Mouse (Mus musculus): ENCODE data around the gene Spata21. TPM values are rescaled to one million over a fixed set of nuclear protein-coding genes. Genes with fewer than 3 reads are reported as not detected.
A peak's percentile ranks its signal among the peaks of the same experiment; 100 is the strongest.

The Spata21 gene
- polyA plus RNA-seq, 1 experiment from 2014 or later: not detected

- Histone ChIP-seq H3K36me3 (ENCODE audit: control insufficient read depth, insufficient read depth, low read length) (no peaks in the 10 kb centered on the region), H3K4me1 (ENCODE audit: control insufficient read depth, insufficient read depth, low read length) (peaks cover 32% of the 10 kb centered on the region), H3K4me3 (ENCODE audit: low read length) (no peak overlapping the region), H3K9ac (ENCODE audit: low read depth, low read length) (peak overlapping the region; percentile 25; the same call in 1 of the 2 replicates), H3K4me2 (ENCODE audit: low read depth, low read length) (peak overlapping the region; percentile 40), H3K27ac (ENCODE audit: low read length) (peak overlapping the region; percentile 89), H3K9me3 (ENCODE audit: control insufficient read depth, low read length) (no peaks in the 10 kb centered on the region), H3K27me3 (replicated peaks; ENCODE audit: control insufficient read depth, insufficient read depth, low read length) (no peaks in the 10 kb centered on the region)
- ATAC-seq: peak; percentile 73
- WGBS: 59% methylated on average over 2 of the region's 2 CpGs
These were observed 70.5 kb downstream of the Spata21 start for GRCm38 (mm10) chr4:141158609-141159008.

GRCm38 (mm10) chr4:141159093-141159492, 71.0 kb downstream of the Spata21 start:
- Histone ChIP-seq H3K4me3 (ENCODE audit: low read length) (no peak overlapping the region), H3K27me3 (replicated peaks; ENCODE audit: control insufficient read depth, insufficient read depth, low read length) (no peaks in the 10 kb centered on the region), H3K9me3 (ENCODE audit: control insufficient read depth, low read length) (no peaks in the 10 kb centered on the region), H3K27ac (ENCODE audit: low read length) (peak overlapping the region; percentile 89), H3K9ac (ENCODE audit: low read depth, low read length) (peak overlapping the region; percentile 25; the same call in 1 of the 2 replicates), H3K4me2 (ENCODE audit: low read depth, low read length) (peak overlapping the region; percentile 40), H3K36me3 (ENCODE audit: control insufficient read depth, insufficient read depth, low read length) (no peaks in the 10 kb centered on the region), H3K4me1 (ENCODE audit: control insufficient read depth, insufficient read depth, low read length) (peaks cover 32% of the 10 kb centered on the region)
- 30% methylated on average over 11 of the region's 11 CpGs for WGBS
- peak; percentile 87 for ATAC-seq

- Histone ChIP-seq H3K9ac (ENCODE audit: low read depth, low read length) (no peak overlapping the region), H3K4me1 (ENCODE audit: control insufficient read depth, insufficient read depth, low read length) (peaks cover 32% of the 10 kb centered on the region), H3K4me3 (ENCODE audit: low read length) (no peak overlapping the region), H3K27me3 (replicated peaks; ENCODE audit: control insufficient read depth, insufficient read depth, low read length) (no peaks in the 10 kb centered on the region), H3K27ac (ENCODE audit: low read length) (peak overlapping the region; percentile 89), H3K4me2 (ENCODE audit: low read depth, low read length) (peak overlapping the region; percentile 8; the same call in 1 of the 2 replicates), H3K36me3 (ENCODE audit: control insufficient read depth, insufficient read depth, low read length) (no peaks in the 10 kb centered on the region), H3K9me3 (ENCODE audit: control insufficient read depth, low read length) (0 out of 2 replicates have a peak, but pooled peaks cover under 1% of the 10 kb centered on the region)
- ATAC-seq: peak; percentile 25
- WGBS: 38% methylated on average over 5 of the region's 5 CpGs
These were observed 71.5 kb downstream of the Spata21 start for GRCm38 (mm10) chr4:141159666-141160065.

- 0 out of 2 replicates have a peak, but pooled peaks cover 3% of the 10 kb centered on the region for H3K9me3 ChIP-seq (ENCODE audit: control insufficient read depth, low read length)
- 85% methylated on average over 4 of the region's 4 CpGs for WGBS
- no peaks in the 10 kb centered on the region for H3K36me3 ChIP-seq (ENCODE audit: control insufficient read depth, insufficient read depth, low read length)
- H3K4me1 ChIP-seq (ENCODE audit: control insufficient read depth, insufficient read depth, low read length): peaks cover 32% of the 10 kb centered on the region
- H3K4me2 ChIP-seq (ENCODE audit: low read depth, low read length): no peak overlapping the region
- ATAC-seq: no peak
- H3K27ac ChIP-seq (ENCODE audit: low read length): peak overlapping the region; percentile 38; the same call in 1 of the 2 replicates
- H3K9ac ChIP-seq (ENCODE audit: low read depth, low read length): no peak overlapping the region
- H3K4me3 ChIP-seq (ENCODE audit: low read length): no peak overlapping the region
- no peaks in the 10 kb centered on the region for H3K27me3 ChIP-seq (replicated peaks; ENCODE audit: control insufficient read depth, insufficient read depth, low read length)
These were observed 72.1 kb downstream of the Spata21 start for GRCm38 (mm10) chr4:141160193-141160592.

GRCm38 (mm10) chr4:141161699-141162208, 73.6 kb downstream of the Spata21 start:
- H3K9me3 ChIP-seq (ENCODE audit: control insufficient read depth, low read length): 0 out of 2 replicates have a peak, but pooled peaks cover 3% of the 10 kb centered on the region
- no peak overlapping the region for H3K9ac ChIP-seq (ENCODE audit: low read depth, low read length)
- H3K4me3 ChIP-seq (ENCODE audit: low read length): no peak overlapping the region
- H3K27me3 ChIP-seq (replicated peaks; ENCODE audit: control insufficient read depth, insufficient read depth, low read length): no peaks in the 10 kb centered on the region
- no peaks in the 10 kb centered on the region for H3K36me3 ChIP-seq (ENCODE audit: control insufficient read depth, insufficient read depth, low read length)
- ATAC-seq: no peak
- no peak overlapping the region for H3K27ac ChIP-seq (ENCODE audit: low read length)
- H3K4me1 ChIP-seq (ENCODE audit: control insufficient read depth, insufficient read depth, low read length): peaks cover 33% of the 10 kb centered on the region
- 81% methylated on average over 6 of the region's 6 CpGs for WGBS
- H3K4me2 ChIP-seq (ENCODE audit: low read depth, low read length): no peak overlapping the region

Other genes starting within 250 kb of the Spata21 start
- 0.28 and 0.43 TPM in 2 replicates for gene Padi1, start 242.6 kb upstream of the Spata21 start, polyA plus RNA-seq (2015; fragmentation: Nextera tagmentation; extraction: Ambion mirVana)
- gene Padi2, start 182.0 kb upstream of the Spata21 start, polyA plus RNA-seq (2015; fragmentation: Nextera tagmentation; extraction: Ambion mirVana): 3.0 and 3.5 TPM in 2 replicates
- gene Sdhb, start 127.1 kb upstream of the Spata21 start, polyA plus RNA-seq (2015; fragmentation: Nextera tagmentation; extraction: Ambion mirVana): 671 and 689 TPM in 2 replicates
- gene Atp13a2, start 101.5 kb upstream of the Spata21 start, polyA plus RNA-seq (2015; fragmentation: Nextera tagmentation; extraction: Ambion mirVana): 29.3 and 31.5 TPM in 2 replicates
- gene Mfap2, start 77.9 kb upstream of the Spata21 start, polyA plus RNA-seq (2015; fragmentation: Nextera tagmentation; extraction: Ambion mirVana): 312 and 334 TPM in 2 replicates
- gene Crocc, start 27.8 kb upstream of the Spata21 start, polyA plus RNA-seq (2015; fragmentation: Nextera tagmentation; extraction: Ambion mirVana): 2.2 and 3.5 TPM in 2 replicates
- gene Necap2, start 10.0 kb upstream of the Spata21 start, polyA plus RNA-seq (2015; fragmentation: Nextera tagmentation; extraction: Ambion mirVana): 79.6 and 82.0 TPM in 2 replicates
- 44.4 and 46.4 TPM in 2 replicates for gene Szrd1, start 51.4 kb downstream of the Spata21 start, polyA plus RNA-seq (2015; fragmentation: Nextera tagmentation; extraction: Ambion mirVana)
- gene Fbxo42, start 59.6 kb downstream of the Spata21 start, polyA plus RNA-seq (2015; fragmentation: Nextera tagmentation; extraction: Ambion mirVana): 17.9 and 18.5 TPM in 2 replicates
- gene Rsg1, start 125.6 kb downstream of the Spata21 start, polyA plus RNA-seq (2015; fragmentation: Nextera tagmentation; extraction: Ambion mirVana): 4.2 and 5.1 TPM in 2 replicates
- 15.0 and 15.1 TPM in 2 replicates for gene Arhgef19, start 151.2 kb downstream of the Spata21 start, polyA plus RNA-seq (2015; fragmentation: Nextera tagmentation; extraction: Ambion mirVana)
- gene Epha2, start 212.9 kb downstream of the Spata21 start, polyA plus RNA-seq (2015; fragmentation: Nextera tagmentation; extraction: Ambion mirVana): 7.6 and 8.5 TPM in 2 replicates